Mouse (Mus musculus): ENCODE results near the gene Eif2ak4.

DNA sequence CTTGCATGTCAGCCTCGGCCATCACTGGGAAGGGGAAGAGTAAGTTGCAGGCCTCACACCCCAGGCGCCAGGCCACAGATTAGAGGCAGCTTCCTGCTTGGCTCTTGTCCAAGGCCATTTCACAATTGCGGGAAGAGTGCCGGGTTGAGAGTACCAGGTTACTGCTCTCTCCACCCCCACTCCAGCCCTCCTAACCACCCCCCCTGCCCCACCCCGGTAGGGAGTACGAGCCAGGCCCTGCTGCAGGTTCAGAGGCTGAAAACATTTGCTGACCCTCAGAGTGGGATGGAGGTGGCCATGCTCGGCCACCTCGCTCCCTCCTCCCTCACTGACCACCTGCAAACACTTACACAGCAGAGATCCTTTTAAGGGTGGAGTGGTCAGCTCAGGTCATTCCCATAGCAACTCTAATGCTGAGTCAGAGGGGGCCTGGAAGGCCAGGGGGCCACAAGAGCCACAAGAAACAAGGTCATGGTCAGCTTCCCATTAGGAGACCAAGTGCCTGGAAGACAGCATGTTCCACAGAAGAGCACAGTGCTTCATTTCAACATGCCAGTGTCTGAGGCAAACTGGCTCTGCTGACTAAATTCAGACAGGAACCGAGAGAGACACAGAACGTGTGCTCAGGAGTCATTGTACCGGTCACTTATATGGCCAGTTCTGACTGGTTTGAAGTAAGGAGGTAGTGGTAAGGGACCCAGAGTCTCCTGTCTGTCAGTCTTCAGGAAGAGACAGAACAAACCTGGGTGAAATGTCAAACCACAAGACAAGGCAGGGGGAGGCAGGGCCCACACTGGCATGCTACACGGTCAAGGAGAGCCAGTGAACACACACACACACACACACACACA is 102.0 kb downstream of the Eif2ak4 start:
- TF ChIP-seq POLR2A (IDR thresholded peaks at IDR 0.05; ENCODE audit: borderline replicate concordance, insufficient read depth, low read length) (no peak), CTCF (IDR thresholded peaks at IDR 0.05; ENCODE audit: borderline replicate concordance, insufficient read depth, low read depth, low read length) (no peak)

Data from cerebellum, adult 2 months (tissue).